Mouse (Mus musculus) small intestine, adult 2 months (tissue): Measurements from ENCODE around the gene Ugt1a1.

Source experiments
- CTCF ChIP-seq: fragments of 200-500 bp; IDR thresholded peaks from 2 replicates; pipeline ENCODE4 v1.5.1; 2012; ENCODE audit warnings: low read depth, mild to moderate bottlenecking, control low read depth, inconsistent platforms, low read length, moderate library complexity, mixed read lengths; ENCODE audit not compliant: insufficient replicate concordance, insufficient read length; ENCODE audit errors: extremely low read depth
- POLR2A ChIP-seq: fragments of 200-500 bp; IDR thresholded peaks from 2 replicates; pipeline ENCODE4 v1.6.1; 2012; ENCODE audit warnings: low read depth, mild to moderate bottlenecking, control low read depth, inconsistent platforms, low read length, moderate library complexity

- TF ChIP-seq CTCF (no peak), POLR2A (no peak)
These were observed 734 bp downstream of the Ugt1a1 start for GRCm38 (mm10) chr1:88212341-88213045.
